Mouse (Mus musculus) testis, postnatal 10 days (tissue): ENCODE data around the gene Slc16a9.
A peak's percentile ranks its signal among the peaks of the same experiment; 100 is the strongest.
"Not testable (repeated sequence)": the region's sequence is repeated elsewhere in the genome, so short reads cannot be mapped to it uniquely, and the experiment has no call there.

Source experiments
- DNase-seq: peaks from one replicate; pipeline ENCODE4 v3.0.0; 2021; ENCODE audit warnings: low spot score

Gene Slc16a9

DNA sequence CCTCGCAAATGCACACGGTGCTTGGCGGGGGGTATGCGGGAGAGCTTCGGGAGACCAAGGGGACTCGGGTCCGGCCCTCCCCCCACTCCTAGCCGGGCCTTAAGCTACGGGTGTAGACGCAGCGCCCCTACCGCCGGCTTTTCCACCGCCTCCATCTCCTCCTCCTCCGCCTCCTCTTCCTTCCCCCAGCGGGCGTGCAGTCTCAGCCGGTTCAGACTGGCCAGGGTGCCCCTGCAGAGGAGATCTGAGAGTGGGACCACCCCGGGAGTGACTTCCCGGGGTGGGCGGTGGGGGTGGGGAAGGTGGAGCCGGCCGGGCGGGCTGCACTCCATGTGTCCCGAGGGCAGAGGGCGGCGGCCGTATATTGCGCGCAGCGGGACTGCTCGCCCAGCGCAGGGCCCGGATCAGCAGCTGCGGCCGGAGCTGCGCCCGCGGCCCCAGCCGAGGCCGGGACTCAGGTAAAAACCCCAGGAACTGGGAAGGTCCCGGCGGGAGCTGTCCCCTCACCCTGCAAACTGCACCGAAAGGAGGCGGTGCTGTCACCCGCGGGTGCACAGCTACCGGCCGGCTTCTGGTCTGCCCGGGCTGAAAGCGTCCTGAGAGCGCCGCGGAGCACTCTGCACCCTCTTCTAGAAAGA lies at the start of gene Slc16a9:
TSS of gene Slc16a9 (plus strand) at position 180 of the 638 bp plus-strand sequence.
- DNase-seq, result peak; percentile 74

DNA sequence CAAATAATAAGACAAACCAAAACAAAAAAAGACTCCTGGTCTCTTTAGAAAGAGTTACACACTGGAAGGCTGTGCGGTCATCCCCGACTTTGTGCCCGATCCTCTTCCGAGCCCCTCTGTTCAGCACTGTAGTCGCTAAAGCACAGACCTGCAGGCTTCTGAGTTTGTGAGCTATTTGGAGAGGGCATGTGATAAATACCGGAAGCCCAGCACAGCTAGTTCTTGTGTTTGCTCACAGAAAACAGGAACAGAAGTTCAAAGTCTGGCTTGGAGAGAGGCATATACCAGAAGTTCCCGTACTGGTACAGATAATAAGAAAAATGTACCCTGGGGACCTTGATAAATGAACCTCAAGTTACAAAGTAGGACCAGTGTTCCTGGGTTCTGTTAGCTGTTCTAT lies 49.6 kb upstream of the Slc16a9 start:
- DNase-seq, result no peak

DNA sequence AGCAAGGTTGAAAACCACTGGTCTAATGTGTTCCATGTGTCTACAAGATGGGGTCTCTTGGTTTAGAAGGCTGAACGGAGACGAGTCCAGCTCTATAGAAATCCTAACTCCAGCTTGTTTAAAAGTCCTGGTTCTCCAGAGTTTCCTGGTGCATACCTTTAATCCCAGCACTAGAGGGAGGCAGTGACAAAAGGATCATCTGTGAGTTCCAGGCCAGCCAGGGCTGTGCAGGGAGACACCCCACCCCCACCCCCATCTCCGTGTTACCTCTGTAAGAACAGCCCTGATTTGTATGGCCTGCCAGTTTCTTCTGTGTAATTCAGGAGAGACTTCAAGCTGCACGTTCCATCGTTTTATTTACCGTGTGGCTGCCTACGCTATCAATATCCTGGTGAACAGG lies 49.1 kb upstream of the Slc16a9 start:
- DNase-seq, result no peak

DNA sequence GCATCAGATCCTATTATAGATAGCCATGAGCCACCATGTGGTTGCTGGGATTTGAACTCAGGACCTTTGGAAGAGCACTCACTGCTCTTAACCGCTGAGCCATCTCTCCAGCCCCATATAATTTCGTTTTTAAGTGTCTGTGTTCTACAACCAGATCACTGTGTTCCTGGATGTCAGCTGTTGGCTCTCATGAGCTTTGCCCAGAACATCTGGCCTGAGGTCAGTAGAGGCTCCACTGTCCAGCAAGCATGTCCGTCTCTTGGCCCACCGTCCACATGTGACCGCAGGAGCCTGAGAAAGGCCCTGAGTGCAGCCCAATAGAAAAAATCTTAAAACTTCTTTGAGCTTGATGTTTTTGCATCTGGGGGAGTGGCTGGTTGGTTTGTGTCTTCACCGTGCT lies 48.2 kb upstream of the Slc16a9 start:
- DNase-seq, result no peak

DNA sequence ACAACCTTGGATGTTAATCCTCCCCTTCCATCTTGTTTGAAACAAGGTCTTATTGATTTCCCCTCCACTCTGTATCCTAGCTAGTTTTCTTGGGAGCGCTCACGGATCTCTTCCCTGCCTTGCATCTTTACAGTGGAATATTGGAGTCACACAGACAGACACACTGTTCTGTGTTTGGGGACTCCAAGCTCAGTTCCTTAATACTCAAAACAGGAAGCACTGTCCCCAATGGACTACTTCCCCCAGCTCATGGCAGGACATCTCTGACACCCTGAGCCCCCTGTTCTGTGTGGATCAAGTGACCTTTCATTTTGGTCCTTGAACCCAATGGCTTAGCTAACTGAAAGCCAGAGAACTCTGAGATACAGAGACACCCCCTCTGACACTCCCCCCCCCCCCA lies 47.3 kb upstream of the Slc16a9 start:
- DNase-seq, result no peak

DNA sequence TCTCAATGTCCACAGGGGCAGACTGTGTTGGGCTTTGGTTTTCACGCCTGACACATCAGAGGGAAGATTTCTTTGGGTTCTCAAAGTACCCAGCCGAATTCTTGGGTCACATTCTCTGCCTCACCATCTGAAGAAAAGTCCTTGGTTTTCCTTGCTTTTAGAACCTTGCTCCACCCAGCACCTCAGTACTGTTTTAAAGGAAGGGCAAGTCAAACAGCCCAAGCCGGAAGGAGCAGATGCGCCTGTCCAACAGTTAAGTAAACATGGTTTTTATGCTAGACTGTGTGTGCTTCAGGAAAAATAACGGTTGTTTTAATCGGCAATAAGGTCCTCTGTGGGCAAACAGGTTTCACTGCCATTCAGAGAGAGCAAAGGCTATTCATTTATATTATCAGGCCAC lies 46.9 kb upstream of the Slc16a9 start:
- no peak for DNase-seq

DNA sequence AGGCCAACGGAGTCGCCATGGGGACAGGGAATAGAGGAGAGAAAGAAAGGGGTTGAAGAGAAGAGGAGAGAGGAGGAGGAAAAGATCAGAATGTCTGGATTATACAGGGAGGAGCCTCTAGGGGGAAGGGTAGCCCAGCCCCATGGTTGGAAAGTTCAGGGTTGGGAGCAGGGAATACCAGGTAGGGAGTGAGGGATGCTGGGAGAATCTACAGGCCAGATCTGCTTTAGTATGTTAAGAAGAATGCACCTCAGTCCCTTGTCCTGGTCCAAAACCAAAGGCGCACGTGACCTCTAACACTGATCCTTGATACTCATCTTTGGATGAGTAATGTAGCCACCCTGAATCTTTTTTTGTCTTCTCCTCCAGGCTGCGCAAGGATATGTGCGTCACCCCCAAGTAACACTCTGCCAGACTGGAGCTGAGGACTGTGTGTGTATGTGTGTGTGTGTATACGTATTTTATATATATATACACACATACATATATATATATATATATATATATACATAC lies 45.9 kb upstream of the Slc16a9 start:
- no peak for DNase-seq

DNA sequence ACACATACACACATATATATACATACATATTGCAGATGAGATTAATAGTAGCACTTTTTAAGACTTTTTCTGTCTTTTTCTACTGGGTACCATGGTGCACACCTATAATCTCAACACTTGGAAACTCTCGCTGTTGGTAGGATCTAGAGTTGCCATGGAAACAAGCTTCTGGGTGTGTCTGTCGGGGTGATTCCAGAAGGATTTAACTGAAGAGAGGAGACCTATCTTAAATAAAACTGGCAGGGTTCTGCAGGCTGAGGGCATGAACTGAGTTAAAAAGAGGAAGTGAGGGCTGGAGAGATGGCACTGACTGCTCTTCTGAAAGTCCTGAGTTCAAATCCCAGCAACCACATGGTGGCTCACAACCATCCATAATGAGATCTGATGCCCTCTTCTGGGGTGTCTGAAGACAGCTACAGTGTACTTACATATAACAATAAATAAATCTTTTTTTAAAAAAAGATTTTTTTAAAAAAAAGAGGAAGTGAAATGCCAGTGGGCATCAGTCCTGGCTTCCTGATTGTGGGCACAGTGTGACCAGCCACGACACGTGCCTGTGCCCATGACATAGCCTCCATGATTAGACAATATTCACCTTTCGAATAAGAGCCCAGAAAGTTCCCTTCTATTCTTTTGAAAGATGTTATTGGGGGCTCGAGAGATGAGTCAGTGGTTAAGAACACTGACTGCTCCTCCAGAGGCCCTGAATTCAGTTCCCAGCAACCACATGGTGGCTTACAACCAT lies 45.3 kb upstream of the Slc16a9 start:
- DNase-seq, result no peak

DNA sequence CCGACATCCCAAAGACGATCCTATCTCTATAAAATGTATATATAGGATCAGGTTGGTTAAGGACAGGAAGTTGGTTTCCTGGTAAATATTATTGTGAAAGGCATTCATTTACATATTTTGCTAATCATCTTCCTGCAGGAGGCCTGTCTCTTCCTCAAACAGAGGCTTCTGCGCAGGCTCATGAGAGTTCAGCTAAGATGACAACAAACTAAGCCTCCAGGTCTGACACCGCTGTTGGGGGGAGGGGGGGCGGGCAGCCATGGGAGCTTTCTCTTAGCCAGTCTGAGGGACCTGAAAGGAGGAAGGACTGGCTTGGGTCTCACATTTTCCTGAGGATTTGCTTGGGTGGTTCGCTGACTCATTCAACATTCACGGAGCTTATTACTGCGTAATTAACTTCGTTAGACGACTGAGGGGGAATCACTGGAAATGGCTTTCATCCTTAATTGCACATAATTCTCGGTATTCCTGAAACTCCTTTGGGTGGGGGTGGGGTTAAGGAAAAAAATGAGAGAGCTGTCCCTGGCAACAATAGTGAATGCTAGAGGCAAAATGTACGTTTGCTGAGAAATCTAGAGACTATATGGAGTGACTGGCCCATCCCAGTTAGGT lies 43.9 kb upstream of the Slc16a9 start:
- DNase-seq, result no peak

DNA sequence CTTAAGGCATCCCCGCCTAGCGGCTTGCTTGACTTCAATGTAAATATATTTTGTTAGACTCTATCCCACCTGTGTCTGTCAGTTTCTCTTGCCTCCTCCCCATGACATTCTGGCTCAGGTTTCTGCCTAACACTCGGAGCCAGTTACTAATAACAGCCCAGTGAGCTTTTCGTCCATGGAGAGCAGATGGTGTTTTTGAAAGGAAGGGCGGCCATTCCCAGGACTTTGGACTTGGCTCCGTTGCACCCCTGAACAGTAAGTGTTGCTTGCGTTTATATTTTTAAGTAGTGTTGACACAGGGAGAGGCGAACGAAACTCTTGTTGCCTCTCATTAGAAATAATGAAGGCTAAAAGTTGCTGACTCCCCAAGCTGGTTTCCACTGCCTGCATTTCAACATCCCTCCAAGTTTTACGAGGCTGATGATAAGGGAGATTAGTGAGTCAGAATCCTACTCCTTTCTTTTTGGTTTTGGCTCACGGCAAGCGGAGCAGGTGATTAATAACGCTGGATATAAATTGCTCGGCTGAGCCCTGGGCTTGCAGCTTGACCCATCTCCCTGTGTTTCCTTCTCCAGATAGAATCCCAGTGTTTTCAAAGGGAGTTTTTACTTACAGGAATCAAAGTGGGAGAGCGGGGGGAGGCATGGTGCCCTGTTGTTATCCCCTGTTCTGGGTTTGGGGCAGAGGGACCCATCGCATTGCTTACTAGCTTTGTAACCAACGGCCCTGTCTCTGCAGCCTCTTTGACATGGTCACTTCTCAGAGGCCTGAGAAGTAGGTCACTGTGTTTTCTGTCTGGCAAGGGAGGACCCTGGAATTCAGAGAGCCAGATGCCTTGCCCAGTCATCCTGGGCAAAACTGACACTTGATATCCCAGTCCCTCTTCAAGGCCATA lies 40.1 kb upstream of the Slc16a9 start, which contains the start of gene Mrln:
TSS of gene Mrln (plus strand) at position 160 of the 895 bp plus-strand sequence.
- DNase-seq, result no peak

DNA sequence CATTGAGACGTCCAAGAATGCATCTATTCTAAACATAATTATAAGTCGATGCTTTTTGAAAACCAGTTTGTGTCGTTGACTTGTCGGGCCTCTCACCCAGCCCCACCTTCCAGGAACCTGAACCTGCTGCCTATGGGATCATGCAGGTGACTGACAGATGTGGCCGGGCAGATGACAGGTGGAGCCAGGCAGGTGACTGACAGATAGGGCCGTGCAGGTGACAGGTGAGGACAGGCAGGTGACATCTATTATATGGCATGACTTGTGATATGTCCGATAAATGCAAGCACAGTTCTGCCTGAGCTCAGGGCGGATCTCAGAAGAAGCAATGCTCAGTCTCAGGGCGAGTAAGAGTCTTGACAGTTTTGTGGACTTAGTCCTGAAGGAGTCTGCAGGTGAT lies 33.6 kb upstream of the Slc16a9 start:
- DNase-seq, result no peak

DNA sequence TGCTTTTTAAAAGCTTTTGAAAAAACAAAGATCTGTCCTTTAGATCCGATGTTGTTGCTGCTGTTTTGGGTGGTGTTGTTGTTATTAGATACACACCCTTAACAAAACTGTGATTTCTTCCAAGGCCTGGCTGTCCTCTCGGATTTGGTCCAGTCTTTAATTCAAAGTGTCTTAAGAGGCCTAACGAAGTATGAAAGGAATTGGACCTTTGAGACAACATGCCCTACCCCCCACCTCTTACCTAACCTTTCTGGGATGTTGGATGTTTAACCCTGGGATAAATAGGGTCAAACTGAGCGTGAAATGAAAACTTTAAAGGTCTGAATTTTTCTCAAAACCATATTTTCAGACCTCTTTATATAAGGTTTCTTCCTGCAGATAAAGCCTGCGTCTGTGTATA lies 23.9 kb upstream of the Slc16a9 start:
- DNase-seq, result no peak

DNA sequence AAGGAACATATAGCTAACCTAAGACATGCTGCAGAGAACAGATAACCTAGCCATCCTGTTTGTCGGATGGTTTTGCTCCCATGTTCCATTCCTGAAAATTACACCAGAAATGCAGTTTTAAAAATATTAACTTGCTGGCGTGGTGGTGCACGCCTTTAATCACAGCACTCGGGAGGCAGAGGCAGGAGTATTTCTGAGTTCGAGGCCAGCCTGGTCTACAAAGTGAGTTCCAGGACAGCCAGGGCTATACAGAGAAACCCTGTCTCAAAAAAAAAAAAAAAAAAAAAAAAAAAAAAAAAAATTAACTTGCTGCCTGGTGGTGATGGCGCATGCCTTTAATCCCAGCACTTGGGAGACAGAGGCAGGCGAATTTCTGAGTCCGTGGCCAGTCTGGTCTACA lies 22.7 kb upstream of the Slc16a9 start:
- not testable (repeated sequence) for DNase-seq

DNA sequence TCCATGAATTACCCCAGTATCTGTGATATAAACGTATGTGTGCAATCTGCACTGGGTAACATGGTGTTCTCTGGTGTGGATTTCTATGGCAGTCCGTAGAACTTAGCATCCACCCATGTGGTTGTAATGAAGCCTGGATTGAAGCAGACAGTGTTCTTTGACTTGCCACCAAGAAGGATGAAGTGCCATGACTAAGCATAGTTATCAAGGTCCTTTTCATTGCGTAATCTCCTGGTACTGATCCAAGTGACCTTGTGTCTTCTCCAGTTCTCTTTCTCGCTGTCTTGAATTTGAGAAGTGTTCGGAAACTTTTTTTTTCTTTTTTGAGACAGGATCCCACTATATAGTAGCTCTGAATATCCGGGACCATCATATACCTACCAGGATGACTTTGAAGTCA lies 20.3 kb upstream of the Slc16a9 start:
- no peak for DNase-seq

DNA sequence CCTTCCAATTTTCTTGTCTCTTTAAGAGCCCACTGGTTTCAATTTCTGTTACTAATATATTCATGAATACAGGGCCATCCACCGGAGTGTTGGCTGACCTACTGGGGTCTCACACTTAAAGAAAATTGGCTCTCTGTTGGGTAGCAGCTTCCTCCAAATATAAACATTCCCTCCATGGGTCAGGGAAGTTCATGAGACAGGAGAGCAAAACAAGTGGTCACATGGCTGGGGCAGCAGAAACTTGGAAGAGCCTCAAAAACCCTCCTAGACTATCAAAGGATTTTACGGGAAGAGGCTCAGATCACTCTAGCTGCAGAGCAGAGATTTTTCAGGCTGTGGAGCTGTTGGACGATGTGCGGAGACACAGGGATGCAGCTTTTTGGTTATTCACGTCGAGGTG lies 19.1 kb upstream of the Slc16a9 start:
- DNase-seq, result no peak

DNA sequence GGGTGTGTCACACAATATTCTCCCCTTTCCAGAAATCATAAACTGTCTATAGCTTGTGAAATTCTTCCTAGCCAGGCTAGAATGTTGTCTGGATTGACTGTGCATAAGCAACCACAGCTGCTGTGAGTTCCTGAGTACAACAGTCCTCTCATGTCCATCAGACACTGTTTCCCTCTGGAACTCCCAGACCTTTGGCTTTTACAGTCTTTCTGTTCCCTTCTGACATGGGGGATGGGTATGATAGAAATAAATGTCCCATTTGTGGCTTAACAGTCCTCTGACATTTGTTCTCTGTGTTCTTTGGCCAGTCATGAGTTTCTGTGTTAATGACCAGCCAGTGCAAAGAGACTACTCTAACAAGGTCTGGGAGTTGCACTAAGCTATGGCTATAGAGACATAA lies 18.3 kb upstream of the Slc16a9 start:
- no peak for DNase-seq

DNA sequence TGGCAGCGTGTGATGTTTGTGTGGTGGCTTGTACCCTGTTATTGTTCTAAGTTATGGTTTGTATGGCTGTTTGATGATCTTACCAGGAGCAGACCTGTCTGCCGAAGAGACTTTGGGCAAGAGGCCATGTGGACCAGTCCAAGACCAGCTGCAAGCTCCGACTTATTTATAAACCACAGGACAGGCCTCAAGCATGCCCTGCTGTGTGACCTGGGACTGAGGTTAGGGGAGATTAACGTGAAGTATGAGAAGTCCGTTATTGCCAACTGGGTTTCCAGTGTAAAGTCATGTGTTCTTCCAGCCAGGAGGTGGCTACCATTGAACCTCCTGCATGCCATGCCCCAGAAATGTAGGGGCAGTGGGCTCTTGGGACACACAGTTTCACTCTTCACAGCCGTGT lies 14.5 kb upstream of the Slc16a9 start:
- no peak for DNase-seq

DNA sequence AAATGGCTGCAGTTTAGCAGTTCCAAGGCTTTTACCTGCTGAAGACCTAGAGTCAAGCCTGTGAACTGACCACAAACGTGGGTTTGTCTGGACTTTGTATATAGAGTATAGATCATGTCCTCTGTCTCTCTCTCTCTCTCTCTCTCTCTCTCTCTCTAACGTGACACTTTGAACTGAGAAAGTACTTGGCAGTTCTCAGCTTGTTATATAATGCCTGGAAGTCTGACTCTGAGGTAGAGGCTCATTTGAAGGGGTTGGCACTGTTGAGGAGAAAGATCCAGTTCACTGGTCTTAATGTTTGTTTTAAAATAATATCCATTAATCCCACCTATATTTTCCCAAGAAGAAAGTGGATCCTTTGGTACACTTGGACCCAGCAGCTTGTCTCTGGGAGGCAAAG lies 7.0 kb upstream of the Slc16a9 start:
- DNase-seq, result no peak

DNA sequence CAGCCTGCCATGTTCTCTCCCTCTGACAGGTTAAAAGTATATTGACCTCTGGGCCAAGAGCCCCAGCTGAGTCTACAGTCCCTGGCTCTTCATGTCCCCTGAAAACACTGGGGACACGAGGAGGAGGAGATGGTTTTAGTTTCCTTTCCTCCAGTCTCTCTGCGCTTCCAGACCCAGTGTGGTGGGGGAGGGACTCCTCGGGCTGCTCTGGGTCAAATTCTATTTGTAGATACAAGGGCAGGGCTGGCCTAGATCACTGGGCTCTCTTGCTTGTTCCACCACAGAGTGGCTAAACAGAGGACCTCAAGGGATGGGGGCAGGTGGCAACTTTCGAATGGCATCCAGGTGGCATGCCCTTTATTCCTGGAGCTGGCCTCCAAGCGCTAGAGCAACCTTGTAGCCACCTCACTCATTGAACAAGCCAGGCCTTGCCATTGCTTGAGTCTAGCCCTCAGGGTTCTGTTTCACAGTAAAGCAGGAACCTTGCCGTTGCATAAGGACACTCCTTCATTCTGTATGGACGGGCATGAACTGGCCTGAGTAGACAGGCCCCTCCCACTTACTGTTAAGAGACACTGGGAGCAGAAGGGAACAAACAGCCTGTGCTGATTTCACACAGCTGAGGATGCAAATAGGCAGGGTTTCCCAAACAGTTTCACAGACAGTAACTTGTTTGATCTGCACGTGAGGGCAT lies 2.0 kb upstream of the Slc16a9 start:
- no peak for DNase-seq

DNA sequence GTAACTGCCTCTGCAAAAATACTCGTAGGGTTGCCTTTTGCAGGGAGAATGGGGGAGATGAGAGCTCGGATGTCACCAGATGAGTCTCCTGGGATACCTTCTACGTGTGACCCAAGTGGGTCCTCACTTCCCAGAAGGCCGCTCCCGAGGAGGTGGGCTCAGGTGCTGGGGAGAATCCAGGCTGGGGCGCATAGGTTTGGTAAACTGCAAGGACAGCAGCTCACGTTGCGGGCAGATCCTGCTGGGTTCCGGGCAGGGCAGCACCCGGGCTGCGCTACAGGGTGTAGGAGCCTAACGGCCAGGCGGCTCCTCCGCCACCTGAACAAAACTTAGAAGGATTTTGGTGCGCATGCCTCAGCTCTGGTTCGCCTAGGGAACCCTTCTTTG lies 652 bp downstream of the Slc16a9 start:
- DNase-seq, result peak; percentile 49

DNA sequence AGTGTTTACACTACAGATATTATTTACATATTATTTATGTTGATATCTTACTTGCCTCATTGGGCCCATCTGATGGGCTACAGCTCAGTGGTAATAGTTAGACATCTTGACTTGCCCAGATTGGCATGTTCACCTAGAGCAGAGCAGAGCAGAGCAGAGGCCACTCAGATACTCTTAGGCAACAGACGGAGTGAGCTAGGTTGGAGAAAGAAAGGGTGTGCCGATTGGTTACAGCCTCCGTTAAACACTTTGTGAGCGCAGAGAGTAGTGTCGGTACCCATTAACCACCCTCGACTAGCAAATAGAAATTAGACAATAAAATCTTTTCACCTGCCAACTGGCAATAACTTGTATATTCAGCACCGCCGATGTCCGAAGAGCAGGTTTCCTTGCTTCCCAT lies 1.2 kb downstream of the Slc16a9 start:
- no peak for DNase-seq

DNA sequence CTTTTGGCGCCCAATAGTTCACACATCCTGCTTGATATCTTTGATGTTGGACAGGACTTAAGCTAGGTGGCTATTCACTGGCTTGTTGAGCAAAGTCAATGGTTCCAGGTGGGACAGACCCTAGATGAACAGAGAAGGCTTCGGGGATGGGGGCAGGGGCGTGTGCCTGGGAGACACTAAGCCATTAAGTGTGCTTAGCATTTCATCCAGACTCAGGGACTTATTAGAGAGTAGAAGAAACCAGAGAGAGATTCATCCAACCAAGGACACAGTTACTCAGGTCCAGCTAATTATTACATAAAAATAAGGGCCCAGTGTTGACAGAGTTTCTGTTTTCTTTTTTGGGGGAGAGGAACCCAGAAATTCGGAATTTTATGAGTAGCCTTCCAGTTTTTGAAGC lies 5.5 kb downstream of the Slc16a9 start:
- DNase-seq, result no peak
